Mouse (Mus musculus): ENCODE measurements around the gene Mmp13. TPM values are rescaled to one million over a fixed set of nuclear protein-coding genes. Genes with fewer than 3 reads are reported as not detected.

The Mmp13 gene
- polyA plus RNA-seq (2012; rRNA removed) = 0.10 and 0.33 TPM in 2 replicates

DNA sequence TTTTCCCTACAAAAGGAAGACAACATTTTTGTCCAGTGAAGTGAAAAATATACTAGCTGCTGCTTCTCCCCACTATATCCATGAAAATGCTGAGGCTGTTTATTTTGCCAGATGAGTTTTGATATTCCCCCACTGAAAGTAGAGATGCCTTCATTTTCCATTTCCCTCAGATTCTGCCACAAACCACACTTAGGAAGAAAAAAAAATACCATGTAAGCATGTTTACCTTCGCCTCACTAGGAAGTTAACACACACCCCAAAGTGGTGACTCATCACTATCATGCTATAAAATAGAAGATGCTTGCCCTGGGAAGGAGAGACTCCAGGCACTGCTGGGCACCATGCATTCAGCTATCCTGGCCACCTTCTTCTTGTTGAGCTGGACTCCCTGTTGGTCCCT, at the start of gene Mmp13:
TSS of gene Mmp13 (plus strand) at position 301 of the 400 bp plus-strand sequence.

Other genes starting within 250 kb of the Mmp13 start
- 6.1 and 7.4 TPM in 2 replicates for gene Dync2h1, start 88.1 kb upstream of the Mmp13 start, polyA plus RNA-seq (2012; rRNA removed)
- 94.9 and 97.1 TPM in 2 replicates for gene Dcun1d5, start 88.0 kb upstream of the Mmp13 start, polyA plus RNA-seq (2012; rRNA removed)
- gene Mmp12, start 71.9 kb downstream of the Mmp13 start, polyA plus RNA-seq (2012; rRNA removed) = 0.36 and 0.48 TPM in 2 replicates
- gene Mmp1b, start 115.5 kb downstream of the Mmp13 start, polyA plus RNA-seq (2012; rRNA removed) = not detected in 2 replicates
- gene Mmp3, start 173.3 kb downstream of the Mmp13 start, polyA plus RNA-seq (2012; rRNA removed) = 0.05 and 0.16 TPM in 2 replicates
- gene Mmp10, start 229.8 kb downstream of the Mmp13 start, polyA plus RNA-seq (2012; rRNA removed) = 0.04 and 0.05 TPM in 2 replicates